Mouse (Mus musculus) CD8-positive naive resting alpha-beta T cell, adult 2 months (primary cell): ENCODE measurements around the gene Klhdc3.

Experiments
- DNase-seq, 2 experiments: peaks; one replicate each; pipeline ENCODE4 v3.0.0; 2022; ENCODE audit warnings: low read depth in 2 of 2, low spot score in 2 of 2

The Klhdc3 gene

DNA sequence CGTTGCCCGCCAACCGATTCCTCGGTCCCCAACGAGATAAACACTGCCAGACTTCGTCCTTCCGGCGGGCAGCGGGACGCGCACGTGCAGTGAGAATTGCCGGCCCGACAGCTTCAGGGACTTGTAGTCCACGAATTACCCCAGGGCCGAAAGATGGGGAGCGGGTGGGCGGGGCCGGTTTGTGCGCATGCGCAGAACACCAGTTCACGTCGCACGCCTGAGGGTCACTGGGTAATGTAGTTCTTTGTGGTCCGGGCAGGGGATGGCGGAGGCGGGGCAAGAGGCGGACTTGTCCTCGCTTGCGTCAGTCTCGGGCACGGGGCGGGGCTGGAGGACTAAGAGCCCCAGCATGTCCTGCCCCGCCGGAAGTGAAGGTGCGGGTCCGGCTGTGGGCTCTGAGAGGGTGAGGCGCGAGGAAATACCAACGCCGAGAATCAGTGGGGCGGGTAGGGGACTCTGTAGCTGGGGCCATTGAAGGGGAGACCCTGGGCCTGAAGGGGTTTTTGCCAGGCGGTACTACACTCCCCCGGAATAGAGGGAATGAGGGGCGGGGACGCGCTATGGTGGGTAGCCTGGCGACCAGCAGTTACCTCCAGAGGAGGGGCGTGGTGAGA is at the start of gene Klhdc3:
Gene Klhdc3 (minus strand): TSS at position 155 of the 614 bp plus-strand sequence.
- DNase-seq, result peak; percentile 93 to 94

DNA sequence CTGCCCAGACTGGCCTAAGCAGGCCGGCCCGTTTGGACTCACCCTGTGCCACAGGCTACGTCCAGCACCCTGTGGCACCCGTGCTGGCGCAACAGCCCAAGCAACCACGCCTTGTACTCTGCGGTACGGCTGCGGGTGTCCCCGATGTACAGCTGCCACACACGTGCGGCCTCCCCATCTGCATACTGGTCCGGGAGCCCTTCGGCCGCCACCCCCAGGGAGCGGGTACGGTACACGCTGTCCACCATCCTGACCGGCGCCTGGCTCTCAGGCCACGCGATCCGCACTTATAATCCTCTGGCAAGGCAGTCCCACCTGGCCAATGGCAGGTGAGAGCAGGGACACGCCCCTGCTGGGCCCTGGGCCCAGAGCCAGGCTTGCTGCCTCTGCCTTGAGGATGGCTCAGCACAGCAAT is 48.2 kb upstream of the Klhdc3 start, which contains the start of gene Gnmt:
Gene Gnmt (minus strand): TSS at position 265 of the 415 bp plus-strand sequence.
- DNase-seq, result no peak

DNA sequence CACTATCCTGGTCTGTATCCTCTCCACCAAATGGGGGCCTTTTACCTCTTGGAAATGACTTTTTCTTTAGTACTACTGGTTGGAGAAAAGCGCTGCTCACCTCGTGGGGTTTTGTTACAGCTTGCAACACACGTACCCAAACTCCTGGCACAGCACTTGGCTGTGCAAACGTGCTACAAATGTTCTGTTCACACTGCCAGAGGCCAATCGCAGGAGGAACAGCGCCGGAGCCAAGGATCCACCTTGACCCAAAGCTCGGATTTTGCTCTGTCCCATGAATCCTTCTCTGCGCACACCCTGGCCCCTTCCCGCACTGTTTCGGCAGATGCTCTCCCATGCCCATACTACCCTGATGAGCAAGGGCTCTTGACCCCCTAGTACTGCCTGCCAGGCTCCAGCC is 47.8 kb upstream of the Klhdc3 start:
- no peak for DNase-seq

DNA sequence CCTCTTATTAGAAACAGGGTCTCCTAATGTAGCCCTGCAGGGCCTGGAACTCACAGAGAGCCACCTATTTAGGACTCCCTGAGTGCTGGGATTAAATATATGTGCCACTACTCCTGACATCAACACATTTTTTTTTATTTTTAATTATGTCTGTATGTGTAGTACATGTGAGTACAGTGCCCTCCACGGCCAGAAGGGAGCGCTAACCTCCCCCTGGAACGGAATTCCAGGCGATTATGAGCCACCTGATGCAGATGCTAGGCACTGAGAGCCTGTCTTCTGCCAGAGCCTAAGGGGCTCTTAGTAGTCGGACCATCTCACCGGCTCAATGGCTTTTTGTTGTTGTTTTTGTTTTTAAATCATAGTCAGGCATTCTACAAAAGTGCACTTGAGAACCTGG is 47.3 kb upstream of the Klhdc3 start:
- no peak for DNase-seq

- no peak for DNase-seq
These were observed 46.6 kb upstream of the Klhdc3 start for GRCm38 (mm10) chr17:46727271-46727670.

GRCm38 (mm10) chr17:46725731-46726645 is 45.3 kb upstream of the Klhdc3 start:
- no peak for DNase-seq

DNA sequence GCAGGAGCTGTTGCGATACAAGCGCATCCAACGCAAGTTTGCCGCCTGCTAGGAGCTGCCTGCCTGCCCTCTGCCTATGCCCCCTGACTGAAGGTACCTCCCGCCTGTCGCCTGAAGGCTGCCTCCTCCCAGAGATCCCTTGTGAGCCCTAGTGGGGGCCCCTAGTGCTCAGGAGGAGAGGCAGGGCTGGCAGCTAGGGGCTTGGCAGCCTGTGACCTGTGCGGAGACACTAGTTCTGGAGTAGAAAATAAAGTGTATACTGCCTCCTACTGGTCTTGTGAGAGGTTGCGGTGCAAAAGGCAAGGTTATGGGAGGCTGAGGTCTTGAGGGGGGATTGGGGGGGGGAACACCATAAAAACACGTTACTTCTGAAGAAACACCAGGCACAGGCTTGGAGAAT is 44.6 kb upstream of the Klhdc3 start:
- DNase-seq, result peak; percentile 27 to 51

DNA sequence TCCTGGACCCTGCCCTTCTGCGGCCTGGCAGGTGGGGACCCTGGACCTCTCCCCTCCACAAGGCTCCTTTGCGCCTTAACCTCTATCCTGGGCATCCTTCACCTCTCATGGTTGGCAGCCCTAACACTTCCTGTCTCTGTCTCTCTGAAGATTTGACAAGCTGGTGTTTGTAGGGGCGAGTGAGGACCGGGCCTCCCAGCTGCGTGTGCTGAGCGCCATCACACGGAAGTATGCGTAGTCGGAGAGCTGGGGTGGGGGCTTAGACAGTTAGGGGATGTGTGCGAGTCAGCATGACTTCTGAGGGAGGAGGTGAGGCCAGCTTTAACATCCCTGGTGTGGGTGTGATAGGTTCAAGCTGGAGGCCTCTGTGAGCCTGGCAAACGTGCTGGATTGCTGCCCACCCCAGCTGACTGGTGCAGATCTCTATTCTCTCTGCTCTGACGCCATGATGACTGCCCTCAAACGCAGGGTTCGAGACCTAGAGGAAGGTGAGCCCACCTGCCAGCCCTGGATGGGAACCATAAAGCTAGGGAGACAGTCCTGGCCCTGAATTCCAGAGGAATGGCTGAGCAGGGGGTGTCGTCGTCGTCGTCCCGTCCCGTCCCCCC is 43.9 kb upstream of the Klhdc3 start:
- DNase-seq, result no peak

GRCm38 (mm10) chr17:46721077-46721476 is 40.4 kb upstream of the Klhdc3 start:
- no peak for DNase-seq

- DNase-seq, result no peak
These were observed 34.2 kb upstream of the Klhdc3 start for GRCm38 (mm10) chr17:46714756-46715481.

GRCm38 (mm10) chr17:46713849-46714248 is 33.1 kb upstream of the Klhdc3 start:
- DNase-seq, result no peak

GRCm38 (mm10) chr17:46712442-46712841 is 31.7 kb upstream of the Klhdc3 start:
- DNase-seq, result no peak

DNA sequence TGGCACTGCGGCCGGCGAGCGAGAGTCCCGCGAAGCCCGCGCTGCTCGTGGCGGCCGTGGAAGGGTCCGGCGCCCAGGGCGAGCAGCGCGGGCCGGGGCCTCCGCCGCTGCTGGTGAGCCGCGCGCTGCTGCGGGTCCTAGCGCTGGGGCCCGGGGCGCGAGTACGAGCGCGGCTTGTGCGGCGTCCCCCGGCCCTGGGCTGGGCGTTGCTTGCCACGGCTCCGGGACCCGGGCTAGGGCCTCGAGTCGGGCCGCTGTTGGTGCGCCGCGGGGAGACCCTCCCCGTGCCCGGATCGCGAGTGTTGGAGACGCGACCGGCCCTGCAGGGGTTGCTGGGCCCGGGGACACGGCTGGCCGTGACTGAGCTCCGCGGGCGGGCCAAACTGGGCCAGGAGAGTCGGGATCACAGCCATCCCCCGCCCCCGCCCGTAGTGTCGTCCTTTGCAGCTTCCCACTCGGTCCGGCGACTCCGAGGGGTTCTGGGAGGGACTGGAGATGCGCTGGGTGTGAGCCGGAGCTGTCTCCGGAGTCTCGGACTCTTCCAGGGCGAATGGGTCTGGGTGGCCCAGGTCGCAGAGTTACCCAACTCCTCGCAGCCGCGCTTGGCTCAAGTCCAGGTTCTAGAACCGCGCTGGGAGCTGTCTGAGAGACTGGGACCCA is 31.0 kb upstream of the Klhdc3 start:
- no peak for DNase-seq

- DNase-seq, result peak; percentile 88 to 90
These were observed 30.4 kb upstream of the Klhdc3 start, which contains the start of gene Pex6 for GRCm38 (mm10) chr17:46710959-46711597. TSS of gene Pex6 (plus strand) at chr17:46711463.

DNA sequence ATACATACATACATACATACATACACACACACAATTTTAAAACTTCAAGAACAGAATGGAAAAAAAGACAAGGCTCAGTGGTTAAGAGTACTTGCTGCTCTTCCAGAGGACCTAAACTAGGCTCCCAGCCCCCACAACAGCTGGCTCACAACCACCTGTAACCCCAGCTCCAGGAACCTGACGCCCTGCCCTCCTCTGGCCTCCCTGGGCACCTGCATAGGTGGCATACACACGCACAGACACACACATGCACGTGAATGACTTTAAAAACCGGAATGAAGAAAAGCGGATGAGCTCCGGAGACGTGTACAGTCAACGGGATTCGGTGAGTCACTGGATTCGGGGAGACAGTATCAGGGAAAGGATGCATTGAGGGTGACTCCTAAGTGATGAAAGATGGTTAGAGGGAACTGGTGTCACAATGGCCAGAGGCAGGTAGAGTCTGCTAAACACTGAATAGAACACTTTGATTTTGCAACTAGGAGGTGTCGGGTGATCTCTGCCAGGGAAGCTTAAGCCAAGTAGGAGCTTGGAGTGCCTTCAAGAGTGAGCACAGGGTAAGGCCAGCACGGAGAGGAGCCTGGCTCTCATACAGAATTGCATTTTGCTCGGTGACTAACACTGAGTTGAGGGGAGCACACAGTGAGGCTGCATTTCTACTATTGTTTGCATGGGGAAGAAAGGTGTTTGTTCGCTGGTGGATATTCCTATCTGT is 25.8 kb upstream of the Klhdc3 start:
- no peak for DNase-seq

GRCm38 (mm10) chr17:46704887-46705835 is 24.4 kb upstream of the Klhdc3 start, which contains the start of gene Ppp2r5d:
TSS of gene Ppp2r5d (minus strand) at chr17:46705111.
- peak; percentile 94 to 96 for DNase-seq

DNA sequence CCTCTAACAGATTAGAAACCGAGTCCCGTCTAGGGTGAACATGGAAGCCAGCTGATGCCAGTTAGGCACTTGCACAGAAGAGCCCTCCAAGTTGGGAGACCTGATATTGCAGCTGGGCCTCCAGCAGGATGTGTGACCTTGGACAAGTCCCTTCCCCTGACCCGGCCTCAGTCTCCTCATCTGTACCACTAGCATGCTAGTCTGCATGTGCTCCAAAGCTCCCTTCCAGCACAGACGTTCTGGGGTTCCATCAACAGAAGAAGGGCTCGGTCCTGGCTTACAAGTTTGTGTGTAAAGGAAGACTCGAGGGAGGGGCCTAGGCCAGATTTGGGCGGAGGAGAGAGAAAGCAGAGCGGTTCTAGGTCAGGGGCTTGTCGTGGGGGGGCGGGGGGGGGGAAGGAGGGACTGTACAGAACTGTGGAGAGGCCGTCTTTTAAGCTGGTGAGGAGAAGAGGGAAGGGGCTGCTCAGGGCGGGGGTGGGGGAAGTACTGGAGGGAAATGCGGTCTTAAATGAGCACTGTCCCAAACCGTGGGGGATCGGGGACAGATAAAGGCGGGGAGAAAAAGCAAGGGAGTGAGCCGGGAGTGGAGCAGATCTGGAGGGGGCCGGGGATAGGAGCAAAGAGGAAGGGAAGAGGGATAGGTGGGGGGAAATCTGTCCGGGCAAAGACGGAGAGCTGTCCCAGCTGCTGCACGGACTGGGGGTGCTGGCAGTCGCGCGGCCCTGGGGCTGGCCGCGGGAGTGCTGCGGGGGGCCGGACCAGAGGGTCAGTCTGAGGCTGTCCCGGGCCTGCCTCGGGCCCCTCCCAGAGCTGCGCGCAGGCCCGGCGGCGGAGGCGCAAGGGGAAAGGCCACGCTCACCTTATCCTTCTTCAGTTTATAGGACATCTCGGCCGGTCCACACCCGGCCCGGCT is 23.5 kb upstream of the Klhdc3 start:
- DNase-seq, result no peak
